Mouse (Mus musculus) stomach, postnatal 0 days (tissue): ENCODE measurements at regions not wholly inside any gene's neighbourhood (a gene's known extent, or its start where the extent isn't known, plus 50 kb on each side); places are given as distances from the start of the nearest gene placed in this dataset.

ENCODE experiments used
- CTCF ChIP-seq: IDR thresholded peaks from 2 replicates; pipeline ENCODE4 v1.5.1; 2016; ENCODE audit warnings: antibody characterized with exemption, low read depth, mild to moderate bottlenecking, moderate library complexity
- EP300 ChIP-seq: optimal IDR thresholded peaks from 2 replicates; pipeline ENCODE3; 2016; ENCODE audit warnings: antibody characterized with exemption

DNA sequence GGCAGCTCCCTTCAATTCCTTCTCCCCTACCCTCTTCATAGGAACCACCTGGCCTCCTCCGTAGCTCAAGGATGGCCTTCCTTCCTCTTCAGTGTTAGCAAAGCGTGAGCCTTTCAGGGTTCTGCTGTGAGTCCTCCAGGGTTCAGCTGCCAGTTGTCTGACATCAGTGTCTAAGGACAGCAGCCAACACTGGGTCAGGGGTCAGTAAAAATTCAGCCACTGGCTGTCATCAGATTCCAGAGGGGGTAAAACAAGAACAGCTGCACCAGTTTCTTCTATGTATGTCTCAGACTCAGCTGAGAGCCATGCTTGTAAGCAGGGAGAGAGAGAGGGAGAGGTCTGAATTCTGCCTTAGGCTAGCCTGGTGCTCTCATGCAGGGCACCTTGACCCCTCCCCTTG lies 213.1 kb downstream of the Sptssa start:
- no peak for TF ChIP-seq EP300
- TF ChIP-seq CTCF = no peak
